Mouse (Mus musculus) cerebellum, adult 2 months (tissue): Measurements from ENCODE around the gene Nckap1l.

ENCODE experiments used
- CTCF ChIP-seq: fragments of 200-500 bp; IDR thresholded peaks from 2 replicates; pipeline ENCODE4 v1.5.1; 2011; ENCODE audit warnings: low read depth, mild to moderate bottlenecking, control low read depth, low read length, moderate library complexity, borderline replicate concordance; ENCODE audit not compliant: insufficient read depth
- POLR2A ChIP-seq: fragments of 200-500 bp; IDR thresholded peaks from 2 replicates; pipeline ENCODE4 v1.6.1; 2011; ENCODE audit warnings: low read length, control low read depth, borderline replicate concordance; ENCODE audit not compliant: insufficient read depth

GRCm38 (mm10) chr15:103519386-103520378, 66.1 kb downstream of the Nckap1l start:
- TF ChIP-seq CTCF (no peak), POLR2A (no peak)
